ENCODE assay signal across 8 mouse cellular contexts in genomic region chr4:136454850-136455260, GRCm38 (mm10). TPM values are rescaled to one million over a fixed set of nuclear protein-coding genes. Genes with fewer than 3 reads are reported as not detected.
DNase-seq lines count a peak whose midpoint lies in the region; ATAC-seq and TF ChIP-seq lines count a peak whose summit lies in the region.

No protein-coding gene starts in this region.

- TF ChIP-seq CTCF in kidney, postnatal 0 days (IDR thresholded peaks at IDR 0.05; ENCODE audit: low read depth), result peak; percentile 98
- peak; percentile 71 for TF ChIP-seq CTCF in testis, adult 2 months (IDR thresholded peaks at IDR 0.05; ENCODE audit: control insufficient read depth, insufficient read depth, insufficient replicate concordance, low read depth, low read length)

- peaks cover 15% of the 10 kb centered on the region for H3K4me1 ChIP-seq in erythroblast, embryonic 14.5 days (ENCODE audit: control insufficient read depth)
- H3K4me1 ChIP-seq in heart, embryonic 12.5 days (replicated peaks), result peaks cover 15% of the 10 kb centered on the region
- no peaks in the 10 kb centered on the region for H3K4me1 ChIP-seq in kidney, postnatal 0 days (replicated peaks; ENCODE audit: insufficient read depth, low read length)
- H3K4me1 ChIP-seq in liver, embryonic 13.5 days (replicated peaks), result peaks cover 14% of the 10 kb centered on the region
- no peaks in the 10 kb centered on the region for H3K4me1 ChIP-seq in neural tube, embryonic 11.5 days (ENCODE audit: control insufficient read depth, insufficient read depth, low read length)
- H3K4me1 ChIP-seq in testis, adult 2 months (ENCODE audit: control insufficient read depth, insufficient read depth, low read length), result peaks cover 9% of the 10 kb centered on the region

- H3K9me3 ChIP-seq in erythroblast, embryonic 14.5 days (ENCODE audit: control insufficient read depth, low read length), result no peaks in the 10 kb centered on the region
- H3K9me3 ChIP-seq in heart, embryonic 12.5 days (replicated peaks), result no peaks in the 10 kb centered on the region
- no peaks in the 10 kb centered on the region for H3K9me3 ChIP-seq in kidney, postnatal 0 days (replicated peaks; ENCODE audit: low read length)
- no peaks in the 10 kb centered on the region for H3K9me3 ChIP-seq in liver, embryonic 13.5 days (replicated peaks)
- no peaks in the 10 kb centered on the region for H3K9me3 ChIP-seq in neural tube, embryonic 11.5 days (ENCODE audit: control insufficient read depth, low read length)

- DNase-seq in CD4-positive, CD25-positive, alpha-beta regulatory T cell, adult 2 months (ENCODE audit: low read depth, low spot score), result peak; percentile 76
- DNase-seq in adrenal gland, postnatal 4 days (ENCODE audit: low spot score in 2 of 2), result peak; percentile 53 to 58
- peak; percentile 93 for DNase-seq in kidney, postnatal 0 days (ENCODE audit: low spot score)
- peak; percentile 49 for DNase-seq in liver, embryonic 13.5 days
- DNase-seq in neural tube, embryonic 11.5 days (ENCODE audit: low spot score), result peak; percentile 89

- 0 out of 2 replicates have a peak, but pooled peaks have one; percentile 14 for TF ChIP-seq POLR2A in testis, adult 2 months (IDR thresholded peaks at IDR 0.05; ENCODE audit: control insufficient read depth, low read depth, low read length)

- WGBS in heart, embryonic 12.5 days, result 2% methylated on average over 10 of the region's 10 CpGs
- WGBS in kidney, postnatal 0 days, result 4% methylated on average over 10 of the region's 10 CpGs
- 6% methylated on average over 10 of the region's 10 CpGs for WGBS in liver, embryonic 13.5 days (ENCODE audit: insufficient replicate concordance)
- WGBS in neural tube, embryonic 11.5 days, result 11% methylated on average over 10 of the region's 10 CpGs

- peak overlapping the region; percentile 74 for H3K4me2 ChIP-seq in heart, embryonic 12.5 days
- H3K4me2 ChIP-seq in kidney, postnatal 0 days (ENCODE audit: low read length), result peak overlapping the region; percentile 61
- H3K4me2 ChIP-seq in liver, embryonic 13.5 days, result peak overlapping the region; percentile 50
- no peak overlapping the region; the same call in 1 of the 2 replicates for H3K4me2 ChIP-seq in neural tube, embryonic 11.5 days (ENCODE audit: low read depth)

- H3K27ac ChIP-seq in heart, embryonic 12.5 days (ENCODE audit: poor library complexity, severe bottlenecking), result no peak overlapping the region
- no peak overlapping the region for H3K27ac ChIP-seq in kidney, postnatal 0 days
- no peak overlapping the region for H3K27ac ChIP-seq in liver, embryonic 13.5 days
- no peak overlapping the region for H3K27ac ChIP-seq in neural tube, embryonic 11.5 days (ENCODE audit: low read depth, low read length)
- no peak overlapping the region for H3K27ac ChIP-seq in testis, adult 2 months (ENCODE audit: control insufficient read depth, insufficient read depth, low read depth, low read length)

- ATAC-seq in heart, embryonic 12.5 days (ENCODE audit: insufficient number of reproducible peaks, low FRiP score), result no peak
- ATAC-seq in kidney, postnatal 0 days (replicated peaks; ENCODE audit: low FRiP score, low read depth), result no peak
- ATAC-seq in liver, embryonic 13.5 days (ENCODE audit: low read depth), result no peak
- no peak for ATAC-seq in neural tube, embryonic 11.5 days (ENCODE audit: insufficient read depth, low FRiP score, low TSS enrichment)

- peak overlapping the region; percentile 53 for H3K4me3 ChIP-seq in erythroblast, embryonic 14.5 days (replicated peaks)
- peak overlapping the region; percentile 35 for H3K4me3 ChIP-seq in heart, embryonic 12.5 days
- H3K4me3 ChIP-seq in kidney, postnatal 0 days (replicated peaks; ENCODE audit: low read depth, low read length), result peak overlapping the region; percentile 26
- peak overlapping the region; percentile 30 for H3K4me3 ChIP-seq in liver, embryonic 13.5 days (replicated peaks)
- no peak overlapping the region for H3K4me3 ChIP-seq in neural tube, embryonic 11.5 days (ENCODE audit: low read depth, low read length)
- H3K4me3 ChIP-seq in testis, adult 2 months (ENCODE audit: control insufficient read depth, low read depth, low read length), result peak overlapping the region; percentile 59

- peak overlapping the region; percentile 64 for H3K9ac ChIP-seq in heart, embryonic 12.5 days
- H3K9ac ChIP-seq in kidney, postnatal 0 days (ENCODE audit: low read depth, low read length), result no peak overlapping the region
- peak overlapping the region; percentile 47; the same call in 1 of the 2 replicates for H3K9ac ChIP-seq in liver, embryonic 13.5 days
- H3K9ac ChIP-seq in neural tube, embryonic 11.5 days (ENCODE audit: low read length), result no peak overlapping the region

- peaks cover 8% of the 10 kb centered on the region for H3K27me3 ChIP-seq in erythroblast, embryonic 14.5 days (ENCODE audit: control insufficient read depth)
- H3K27me3 ChIP-seq in heart, embryonic 12.5 days (replicated peaks), result no peaks in the 10 kb centered on the region
- no peaks in the 10 kb centered on the region for H3K27me3 ChIP-seq in kidney, postnatal 0 days (ENCODE audit: insufficient read depth, low read length)
- peaks cover 11% of the 10 kb centered on the region for H3K27me3 ChIP-seq in liver, embryonic 13.5 days
- H3K27me3 ChIP-seq in neural tube, embryonic 11.5 days (ENCODE audit: control insufficient read depth, insufficient read depth, low read length), result no peaks in the 10 kb centered on the region
- no peaks in the 10 kb centered on the region for H3K27me3 ChIP-seq in testis, adult 2 months (ENCODE audit: control insufficient read depth, insufficient read depth, low read length)

- no peaks in the 10 kb centered on the region for H3K36me3 ChIP-seq in erythroblast, embryonic 14.5 days (ENCODE audit: control insufficient read depth)
- H3K36me3 ChIP-seq in heart, embryonic 12.5 days, result no peaks in the 10 kb centered on the region
- no peaks in the 10 kb centered on the region for H3K36me3 ChIP-seq in kidney, postnatal 0 days (ENCODE audit: insufficient read depth, low read length)
- no peaks in the 10 kb centered on the region for H3K36me3 ChIP-seq in liver, embryonic 13.5 days
- H3K36me3 ChIP-seq in neural tube, embryonic 11.5 days (ENCODE audit: control insufficient read depth, insufficient read depth, low read length), result no peaks in the 10 kb centered on the region
- H3K36me3 ChIP-seq in testis, adult 2 months (ENCODE audit: control insufficient read depth, insufficient read depth, low read length), result no peaks in the 10 kb centered on the region

RNA-seq across cellular contexts. Expression of gene 6030445D17Rik, which starts 7.2 kb away (rescaled TPM):
- under 1 TPM; 0.40 to 0.50 TPM for total RNA-seq in adrenal gland, postnatal 4 days (2021)
- polyA plus RNA-seq in erythroblast, embryonic 14.5 days (2012), result not detected in 2 replicates
- polyA plus RNA-seq in heart, embryonic 12.5 days (2016; fragmentation: Nextera tagmentation; extraction: Ambion mirVana), result 0.24 and 0.54 TPM in 2 replicates
- polyA plus RNA-seq in kidney, postnatal 0 days (2015; fragmentation: Nextera tagmentation; extraction: Ambion mirVana), result 0.55 and 0.68 TPM in 2 replicates
- 0.06 TPM in 1 of 2 replicates, not detected in the other for polyA plus RNA-seq in liver, embryonic 13.5 days (2015; fragmentation: Nextera tagmentation; extraction: Ambion mirVana)
- polyA plus RNA-seq in neural tube, embryonic 11.5 days (2014; fragmentation: Nextera tagmentation; extraction: Ambion mirVana), result 0.13 TPM in 1 of 2 replicates, not detected in the other
- not detected in 2 replicates for polyA plus RNA-seq in testis, adult 2 months (2012; rRNA removed)

RNA-seq across cellular contexts. Expression of gene Luzp1, which starts 14.7 kb away (rescaled TPM):
- 10 to 100 TPM; 35.7 to 39.8 TPM for total RNA-seq in adrenal gland, postnatal 4 days (2021)
- polyA plus RNA-seq in erythroblast, embryonic 14.5 days (2012), result 0.05 and 0.15 TPM in 2 replicates
- 83.8 and 95.1 TPM in 2 replicates for polyA plus RNA-seq in heart, embryonic 12.5 days (2016; fragmentation: Nextera tagmentation; extraction: Ambion mirVana)
- 111 and 114 TPM in 2 replicates for polyA plus RNA-seq in kidney, postnatal 0 days (2015; fragmentation: Nextera tagmentation; extraction: Ambion mirVana)
- 17.3 and 19.3 TPM in 2 replicates for polyA plus RNA-seq in liver, embryonic 13.5 days (2015; fragmentation: Nextera tagmentation; extraction: Ambion mirVana)
- polyA plus RNA-seq in neural tube, embryonic 11.5 days (2014; fragmentation: Nextera tagmentation; extraction: Ambion mirVana), result 79.9 and 95.7 TPM in 2 replicates
- 60.4 and 61.1 TPM in 2 replicates for polyA plus RNA-seq in testis, adult 2 months (2012; rRNA removed)

RNA-seq across cellular contexts. Expression of gene Htr1d, which starts 31.5 kb away (rescaled TPM):
- total RNA-seq in adrenal gland, postnatal 4 days (2021), result under 1 TPM; 0.34 to 0.99 TPM
- not detected in 2 replicates for polyA plus RNA-seq in erythroblast, embryonic 14.5 days (2012)
- 0.08 TPM in 1 of 2 replicates, not detected in the other for polyA plus RNA-seq in heart, embryonic 12.5 days (2016; fragmentation: Nextera tagmentation; extraction: Ambion mirVana)
- polyA plus RNA-seq in kidney, postnatal 0 days (2015; fragmentation: Nextera tagmentation; extraction: Ambion mirVana), result 0.25 and 0.56 TPM in 2 replicates
- polyA plus RNA-seq in liver, embryonic 13.5 days (2015; fragmentation: Nextera tagmentation; extraction: Ambion mirVana), result 0.15 TPM in 1 of 2 replicates, not detected in the other
- 0.17 and 0.24 TPM in 2 replicates for polyA plus RNA-seq in neural tube, embryonic 11.5 days (2014; fragmentation: Nextera tagmentation; extraction: Ambion mirVana)
- polyA plus RNA-seq in testis, adult 2 months (2012; rRNA removed), result 0.15 and 0.30 TPM in 2 replicates

Comparison
In these comparisons a context has a peak if more than half of its experiments do, and no peak if none do; other contexts are left out.
1. H3K9ac ChIP-seq: peak in heart, embryonic 12.5 days (single experiment) and liver, embryonic 13.5 days (single experiment); none in kidney, postnatal 0 days (single experiment) and neural tube, embryonic 11.5 days (single experiment).
2. RNA of gene Luzp1, which starts 14.7 kb away (polyA plus RNA-seq): 111 to 114 TPM in kidney, postnatal 0 days, 83.8 to 95.1 TPM in heart, embryonic 12.5 days, 79.9 to 95.7 TPM in neural tube, embryonic 11.5 days, 60.4 to 61.1 TPM in testis, adult 2 months and 17.3 to 19.3 TPM in liver, embryonic 13.5 days; 0.05 to 0.15 TPM in erythroblast, embryonic 14.5 days; every median in the first group is over 10 times any median in the second.
3. Peak in every context shown above with its lines, with median percentiles within 50 percentile points of each other: DNase-seq.